Mouse (Mus musculus): ENCODE data around the gene Cyp2c23.

The Cyp2c23 gene

GRCm38 (mm10) chr19:44028972-44029371 lies at the start of gene Cyp2c23:
Gene Cyp2c23 (minus strand): TSS chr19:44029208.
- DNase-seq (ENCODE audit: low spot score) = no peak

GRCm38 (mm10) chr19:44077024-44077423 lies 48.0 kb upstream of the Cyp2c23 start:
- no peak for DNase-seq (ENCODE audit: low spot score)

- no peak for DNase-seq (ENCODE audit: low spot score)
Measured at GRCm38 (mm10) chr19:44076457-44076856, 47.4 kb upstream of the Cyp2c23 start.

GRCm38 (mm10) chr19:44074986-44075385 lies 46.0 kb upstream of the Cyp2c23 start:
- no peak for DNase-seq (ENCODE audit: low spot score)

- DNase-seq (ENCODE audit: low spot score) = no peak
Measured at GRCm38 (mm10) chr19:44071166-44071565, 42.2 kb upstream of the Cyp2c23 start.

GRCm38 (mm10) chr19:44069914-44070232 lies 40.9 kb upstream of the Cyp2c23 start:
- DNase-seq (ENCODE audit: low spot score) = no peak

GRCm38 (mm10) chr19:44069121-44069913 lies 40.3 kb upstream of the Cyp2c23 start, which contains the start of gene Erlin1:
Gene Erlin1 (minus strand): TSS chr19:44069785.
- DNase-seq (ENCODE audit: low spot score) = peak; percentile 96

GRCm38 (mm10) chr19:44068232-44068631 lies 39.2 kb upstream of the Cyp2c23 start:
- DNase-seq (ENCODE audit: low spot score) = no peak

- DNase-seq (ENCODE audit: low spot score) = no peak
Measured at GRCm38 (mm10) chr19:44067323-44068049, 38.5 kb upstream of the Cyp2c23 start.

GRCm38 (mm10) chr19:44064734-44065133 lies 35.7 kb upstream of the Cyp2c23 start:
- DNase-seq (ENCODE audit: low spot score) = no peak

GRCm38 (mm10) chr19:44063773-44064172 lies 34.8 kb upstream of the Cyp2c23 start:
- no peak for DNase-seq (ENCODE audit: low spot score)

GRCm38 (mm10) chr19:44060226-44060625 lies 31.2 kb upstream of the Cyp2c23 start:
- DNase-seq (ENCODE audit: low spot score) = no peak

GRCm38 (mm10) chr19:44055173-44055826 lies 26.3 kb upstream of the Cyp2c23 start:
- DNase-seq (ENCODE audit: low spot score) = no peak

- DNase-seq (ENCODE audit: low spot score) = no peak
Measured at GRCm38 (mm10) chr19:44050388-44050787, 21.4 kb upstream of the Cyp2c23 start.

GRCm38 (mm10) chr19:44049282-44049681 lies 20.3 kb upstream of the Cyp2c23 start:
- DNase-seq (ENCODE audit: low spot score) = no peak

GRCm38 (mm10) chr19:44045847-44046246 lies 16.8 kb upstream of the Cyp2c23 start:
- DNase-seq (ENCODE audit: low spot score) = no peak

- no peak for DNase-seq (ENCODE audit: low spot score)
Measured at GRCm38 (mm10) chr19:44042121-44042520, 13.1 kb upstream of the Cyp2c23 start.

GRCm38 (mm10) chr19:44033396-44033795 lies 4.4 kb upstream of the Cyp2c23 start:
- no peak for DNase-seq (ENCODE audit: low spot score)

- DNase-seq (ENCODE audit: low spot score) = no peak
Measured at GRCm38 (mm10) chr19:44032046-44032744, 3.2 kb upstream of the Cyp2c23 start.

GRCm38 (mm10) chr19:44030024-44030423 lies 1.0 kb upstream of the Cyp2c23 start:
- DNase-seq (ENCODE audit: low spot score) = no peak

GRCm38 (mm10) chr19:44026956-44027530 lies 2.0 kb downstream of the Cyp2c23 start:
- DNase-seq (ENCODE audit: low spot score) = no peak

Measured in testis, postnatal 10 days (tissue).